Mouse (Mus musculus): Measurements from ENCODE around the gene Haao. TPM values are rescaled to one million over a fixed set of nuclear protein-coding genes. Genes with fewer than 3 reads are reported as not detected.

The Haao gene
- polyA plus RNA-seq, 1 experiment from 2014 or later = 0.41 TPM

- Histone ChIP-seq H3K36me3 (no peaks in the 10 kb centered on the region), H3K27me3 (ENCODE audit: insufficient read depth, poor library complexity, severe bottlenecking) (0 out of 2 replicates have a peak, but pooled peaks cover 4% of the 10 kb centered on the region), H3K9me3 (no peaks in the 10 kb centered on the region), H3K27ac (no peak overlapping the region), H3K4me3 (no peak overlapping the region), H3K4me1 (replicated peaks) (peaks cover 24% of the 10 kb centered on the region)
- WGBS = 85% methylated on average over 21 of the region's 21 CpGs
- DNase-seq (ENCODE audit: low spot score) = no peak
Measured at GRCm38 (mm10) chr17:83846301-83847021, 1.3 kb downstream of the Haao start.

- DNase-seq (ENCODE audit: low spot score) = no peak
- WGBS = 92% methylated on average over 8 of the region's 8 CpGs
- peaks cover 24% of the 10 kb centered on the region for H3K4me1 ChIP-seq (replicated peaks)
Measured at GRCm38 (mm10) chr17:83845538-83845937, 2.2 kb downstream of the Haao start.

GRCm38 (mm10) chr17:83843780-83844179 lies 4.0 kb downstream of the Haao start:
- Histone ChIP-seq H3K27ac (peak overlapping the region; percentile 50), H3K36me3 (no peaks in the 10 kb centered on the region), H3K27me3 (ENCODE audit: insufficient read depth, poor library complexity, severe bottlenecking) (0 out of 2 replicates have a peak, but pooled peaks cover 4% of the 10 kb centered on the region), H3K4me1 (replicated peaks) (peaks cover 9% of the 10 kb centered on the region), H3K9me3 (no peaks in the 10 kb centered on the region), H3K4me3 (no peak overlapping the region)
- 64% methylated on average over 7 of the region's 7 CpGs for WGBS
- no peak for DNase-seq (ENCODE audit: low spot score)

More at GRCm38 (mm10) chr17:83845538-83845937, 2.2 kb downstream of the Haao start:
- H3K27me3 ChIP-seq (ENCODE audit: insufficient read depth, poor library complexity, severe bottlenecking) = 0 out of 2 replicates have a peak, but pooled peaks cover 4% of the 10 kb centered on the region
- H3K36me3 ChIP-seq = no peaks in the 10 kb centered on the region
- no peak overlapping the region for H3K4me3 ChIP-seq
- no peaks in the 10 kb centered on the region for H3K9me3 ChIP-seq
- no peak overlapping the region for H3K27ac ChIP-seq

GRCm38 (mm10) chr17:83841011-83841410 lies 6.8 kb downstream of the Haao start:
- WGBS = 86% methylated on average over 5 of the region's 5 CpGs
- Histone ChIP-seq H3K27me3 (ENCODE audit: insufficient read depth, poor library complexity, severe bottlenecking) (no peaks in the 10 kb centered on the region), H3K9me3 (no peaks in the 10 kb centered on the region), H3K4me1 (replicated peaks) (peaks cover 15% of the 10 kb centered on the region), H3K27ac (no peak overlapping the region), H3K36me3 (no peaks in the 10 kb centered on the region), H3K4me3 (no peak overlapping the region)
- DNase-seq (ENCODE audit: low spot score) = no peak

GRCm38 (mm10) chr17:83839132-83839531 lies 8.6 kb downstream of the Haao start:
- no peak for DNase-seq (ENCODE audit: low spot score)
- H3K4me1 ChIP-seq (replicated peaks) = peaks cover 26% of the 10 kb centered on the region
- 63% methylated on average over 9 of the region's 9 CpGs for WGBS
- H3K27ac ChIP-seq = no peak overlapping the region
- no peaks in the 10 kb centered on the region for H3K27me3 ChIP-seq (ENCODE audit: insufficient read depth, poor library complexity, severe bottlenecking)
- H3K9me3 ChIP-seq = no peaks in the 10 kb centered on the region
- H3K36me3 ChIP-seq = no peaks in the 10 kb centered on the region
- no peak overlapping the region for H3K4me3 ChIP-seq

GRCm38 (mm10) chr17:83837659-83838190 lies 10.0 kb downstream of the Haao start:
- WGBS = 72% methylated on average over 8 of the region's 8 CpGs
- Histone ChIP-seq H3K27ac (no peak overlapping the region), H3K4me1 (replicated peaks) (0 out of 2 replicates have a peak, but pooled peaks cover 16% of the 10 kb centered on the region), H3K9me3 (no peaks in the 10 kb centered on the region), H3K27me3 (ENCODE audit: insufficient read depth, poor library complexity, severe bottlenecking) (no peaks in the 10 kb centered on the region), H3K4me3 (no peak overlapping the region), H3K36me3 (no peaks in the 10 kb centered on the region)
- no peak for DNase-seq (ENCODE audit: low spot score)

GRCm38 (mm10) chr17:83836048-83836447 lies 11.7 kb downstream of the Haao start:
- H3K9me3 ChIP-seq = no peaks in the 10 kb centered on the region
- WGBS = 71% methylated on average over 3 of the region's 3 CpGs
- H3K27ac ChIP-seq = no peak overlapping the region

GRCm38 (mm10) chr17:83834120-83834519 lies 13.6 kb downstream of the Haao start:
- Histone ChIP-seq H3K36me3 (no peaks in the 10 kb centered on the region), H3K4me3 (no peak overlapping the region), H3K9me3 (no peaks in the 10 kb centered on the region), H3K4me1 (replicated peaks) (peaks cover 32% of the 10 kb centered on the region), H3K27ac (no peak overlapping the region), H3K27me3 (ENCODE audit: insufficient read depth, poor library complexity, severe bottlenecking) (no peaks in the 10 kb centered on the region)
- 64% methylated on average over 4 of the region's 4 CpGs for WGBS
- DNase-seq (ENCODE audit: low spot score) = no peak

More at GRCm38 (mm10) chr17:83836048-83836447, 11.7 kb downstream of the Haao start:
- no peak overlapping the region for H3K4me3 ChIP-seq
- H3K36me3 ChIP-seq = no peaks in the 10 kb centered on the region
- H3K27me3 ChIP-seq (ENCODE audit: insufficient read depth, poor library complexity, severe bottlenecking) = no peaks in the 10 kb centered on the region
- H3K4me1 ChIP-seq (replicated peaks) = peaks cover 21% of the 10 kb centered on the region; the same call in 1 of the 2 replicates
- DNase-seq (ENCODE audit: low spot score) = no peak

GRCm38 (mm10) chr17:83830616-83831292 lies 17.0 kb downstream of the Haao start:
- Histone ChIP-seq H3K4me1 (replicated peaks) (peaks cover 36% of the 10 kb centered on the region), H3K9me3 (no peaks in the 10 kb centered on the region), H3K27me3 (ENCODE audit: insufficient read depth, poor library complexity, severe bottlenecking) (no peaks in the 10 kb centered on the region), H3K4me3 (no peak overlapping the region), H3K36me3 (no peaks in the 10 kb centered on the region), H3K27ac (no peak overlapping the region)
- DNase-seq (ENCODE audit: low spot score) = no peak
- 93% methylated on average over 4 of the region's 4 CpGs for WGBS

GRCm38 (mm10) chr17:83829356-83829755 lies 18.4 kb downstream of the Haao start:
- no peak for DNase-seq (ENCODE audit: low spot score)
- Histone ChIP-seq H3K27ac (peak overlapping the region; percentile 66; the same call in 1 of the 2 replicates), H3K36me3 (no peaks in the 10 kb centered on the region), H3K4me1 (replicated peaks) (peaks cover 28% of the 10 kb centered on the region), H3K9me3 (no peaks in the 10 kb centered on the region), H3K27me3 (ENCODE audit: insufficient read depth, poor library complexity, severe bottlenecking) (no peaks in the 10 kb centered on the region), H3K4me3 (no peak overlapping the region)
- WGBS = 64% methylated on average over 3 of the region's 3 CpGs

GRCm38 (mm10) chr17:83823835-83824234 lies 23.9 kb downstream of the Haao start:
- H3K27ac ChIP-seq = no peak overlapping the region
- no peak overlapping the region for H3K4me3 ChIP-seq
- H3K9me3 ChIP-seq = no peaks in the 10 kb centered on the region
- H3K4me1 ChIP-seq (replicated peaks) = peaks cover 35% of the 10 kb centered on the region
- H3K27me3 ChIP-seq (ENCODE audit: insufficient read depth, poor library complexity, severe bottlenecking) = no peaks in the 10 kb centered on the region
- DNase-seq (ENCODE audit: low spot score) = no peak
- 84% methylated on average over 7 of the region's 7 CpGs for WGBS
- H3K36me3 ChIP-seq = no peaks in the 10 kb centered on the region

GRCm38 (mm10) chr17:83821876-83822275 lies 25.9 kb downstream of the Haao start:
- Histone ChIP-seq H3K9me3 (no peaks in the 10 kb centered on the region), H3K4me1 (replicated peaks) (peaks cover 27% of the 10 kb centered on the region), H3K27ac (no peak overlapping the region), H3K4me3 (no peak overlapping the region), H3K27me3 (ENCODE audit: insufficient read depth, poor library complexity, severe bottlenecking) (no peaks in the 10 kb centered on the region), H3K36me3 (no peaks in the 10 kb centered on the region)
- DNase-seq (ENCODE audit: low spot score) = no peak
- WGBS = 85% methylated on average over 3 of the region's 3 CpGs

- WGBS = 84% methylated on average over 5 of the region's 5 CpGs
- Histone ChIP-seq H3K4me3 (no peak overlapping the region), H3K27ac (no peak overlapping the region), H3K4me1 (replicated peaks) (peaks cover 27% of the 10 kb centered on the region), H3K27me3 (ENCODE audit: insufficient read depth, poor library complexity, severe bottlenecking) (no peaks in the 10 kb centered on the region), H3K36me3 (no peaks in the 10 kb centered on the region), H3K9me3 (no peaks in the 10 kb centered on the region)
- DNase-seq (ENCODE audit: low spot score) = no peak
Measured at GRCm38 (mm10) chr17:83820701-83821100, 27.1 kb downstream of the Haao start.
